Mouse (Mus musculus) cerebellum, adult 2 months (tissue): Measurements from ENCODE around the gene Zcchc10.

ENCODE experiments used
- CTCF ChIP-seq: fragments of 200-500 bp; IDR thresholded peaks from 2 replicates; pipeline ENCODE4 v1.5.1; 2011; ENCODE audit warnings: low read depth, mild to moderate bottlenecking, control low read depth, low read length, moderate library complexity, borderline replicate concordance; ENCODE audit not compliant: insufficient read depth
- POLR2A ChIP-seq: fragments of 200-500 bp; IDR thresholded peaks from 2 replicates; pipeline ENCODE4 v1.6.1; 2011; ENCODE audit warnings: low read length, control low read depth, borderline replicate concordance; ENCODE audit not compliant: insufficient read depth

DNA sequence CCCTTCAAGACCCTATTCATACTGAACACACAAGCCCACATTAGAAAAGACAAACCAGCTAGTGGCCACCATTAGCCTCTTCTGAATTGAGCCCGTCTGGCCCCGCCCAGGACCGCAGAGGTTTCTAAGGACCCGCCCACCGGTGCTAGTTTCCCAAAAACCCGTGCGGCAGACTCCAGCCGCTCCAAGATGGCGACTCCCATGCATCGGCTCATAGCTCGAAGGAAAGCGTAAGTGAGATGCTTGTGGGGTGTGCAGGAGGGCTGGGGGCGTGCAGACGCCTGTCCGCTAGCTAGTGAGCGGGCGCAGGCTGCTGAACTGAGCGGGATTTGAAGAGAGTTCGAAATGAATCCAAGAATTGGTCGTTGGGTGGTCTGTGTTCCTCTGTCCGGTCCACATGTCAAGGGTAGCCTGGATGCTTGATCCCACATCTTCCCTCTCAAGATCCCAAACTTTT is at the start of gene Zcchc10:
- no peak for TF ChIP-seq CTCF
- TF ChIP-seq POLR2A, result peak; percentile 74; the same call in 1 of the 2 replicates
